Mouse (Mus musculus): ENCODE results near the gene Scfd2.

DNA sequence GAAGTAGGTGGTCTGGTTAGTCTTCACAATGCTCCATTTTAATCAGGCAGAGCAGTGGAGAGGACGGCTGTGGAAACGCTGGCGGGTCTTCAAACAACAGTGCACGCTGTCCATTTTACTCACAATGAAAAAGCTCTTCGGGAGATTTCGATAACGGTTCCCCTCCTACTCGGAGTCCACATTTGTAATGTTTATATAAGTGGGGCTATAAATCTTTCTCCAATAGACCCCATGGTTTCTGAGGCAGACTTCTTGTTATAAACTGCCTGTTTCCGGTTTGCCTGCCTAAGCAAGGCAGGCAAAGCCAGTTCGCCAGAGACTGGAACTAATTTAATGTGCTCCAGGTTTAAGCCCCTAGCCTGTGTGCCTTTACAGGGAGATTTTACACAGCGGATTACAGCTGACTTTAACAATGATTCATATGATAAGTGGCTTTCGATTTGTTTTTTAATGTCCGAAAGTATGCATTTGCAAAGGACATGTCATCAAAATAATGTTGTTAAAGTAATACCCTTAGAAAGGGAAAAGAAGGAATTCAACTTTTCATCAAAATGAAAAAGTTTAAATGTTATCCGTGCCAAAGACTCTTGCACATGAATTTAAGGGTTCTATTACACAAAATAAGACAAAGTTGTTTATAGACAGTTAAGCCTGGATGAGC, 98.5 kb downstream of the Scfd2 start:
- TF ChIP-seq CTCF (IDR thresholded peaks at IDR 0.05; ENCODE audit: low read depth) (no peak), EP300 (IDR thresholded peaks at IDR 0.05; ENCODE audit: low read depth) (no peak)

Data from liver, postnatal 0 days (tissue).